Mouse (Mus musculus) limb, embryonic 13.5 days (tissue): ENCODE results near the gene Per1. TPM values are rescaled to one million over a fixed set of nuclear protein-coding genes. Genes with fewer than 3 reads are reported as not detected.
"Not testable (repeated sequence)": the region's sequence is repeated elsewhere in the genome, so short reads cannot be mapped to it uniquely, and the experiment has no call there.

Experiments
- ATAC-seq: fragments of 200-750 bp; cut with Nextera tagmentation; 2 replicates; pipeline ENCODE4 v1.8.0; 2017; ENCODE audit warnings: low read depth, moderate number of reproducible peaks, moderate TSS enrichment; ENCODE audit not compliant: low FRiP score
- H3K27ac ChIP-seq: fragments of 300-500 bp; sonication (generic); 2 replicates; pipeline ENCODE4 v1.5.1; 2015; ENCODE audit warnings: inconsistent platforms, mild to moderate bottlenecking, moderate library complexity
- H3K27me3 ChIP-seq: fragments of 300-500 bp; sonication (generic); 2 replicates; pipeline ENCODE4 v1.6.1; 2015; ENCODE audit warnings: mild to moderate bottlenecking, inconsistent platforms
- H3K36me3 ChIP-seq: fragments of 300-500 bp; sonication (generic); 2 replicates; pipeline ENCODE4 v1.6.1; 2015; ENCODE audit warnings: inconsistent platforms, mild to moderate bottlenecking, moderate library complexity
- H3K4me1 ChIP-seq: fragments of 300-500 bp; sonication (generic); 2 replicates; pipeline ENCODE4 v1.6.1; 2015; ENCODE audit warnings: inconsistent platforms
- H3K4me2 ChIP-seq: fragments of 300-500 bp; sonication (generic); replicated peaks from 2 replicates; pipeline ENCODE4 v1.6.1; 2015; ENCODE audit warnings: inconsistent platforms, mild to moderate bottlenecking, moderate library complexity
- H3K4me3 ChIP-seq: fragments of 300-500 bp; sonication (generic); 2 replicates; pipeline ENCODE4 v1.5.1; 2015; ENCODE audit warnings: moderate library complexity, mild to moderate bottlenecking, inconsistent platforms
- H3K9ac ChIP-seq: fragments of 300-500 bp; sonication (generic); 2 replicates; pipeline ENCODE4 v1.6.1; 2015; ENCODE audit warnings: mild to moderate bottlenecking, inconsistent platforms
- H3K9me3 ChIP-seq: fragments of 300-500 bp; sonication (generic); 2 replicates; pipeline ENCODE4 v1.6.1; 2016; ENCODE audit warnings: inconsistent platforms
- WGBS: fragments of 180-500 bp; shearing (Covaris S2); methylation state at CpG from one replicate; pipeline ENCODE4 v1.1.7; 2015; 5-methylcytosine and 5-hydroxymethylcytosine counted together
- polyA plus RNA-seq: library from polyadenylated mRNA; unstranded; fragments of >200 nt; fragmentation: Nextera tagmentation; extraction: Ambion mirVana; gene quantifications from 2 replicates; pipeline ENCODE4 v1.2.1, GENCODE M21; 2015

Gene Per1
- polyA plus RNA-seq, 1 experiment from 2014 or later, result 12.0 TPM

GRCm38 (mm10) chr11:69088856-69089615, 6.0 kb upstream of the Per1 start:
- H3K4me3 ChIP-seq, result peak overlapping the region; percentile 95
- peak overlapping the region; percentile 87; the same call in 1 of the 2 replicates for H3K27ac ChIP-seq
- no peaks in the 10 kb centered on the region for H3K9me3 ChIP-seq
- H3K27me3 ChIP-seq, result no peaks in the 10 kb centered on the region
- ATAC-seq, result peak; percentile 19; the same call in 1 of the 2 replicates
- peak overlapping the region; percentile 97 for H3K4me2 ChIP-seq
- H3K36me3 ChIP-seq, result peaks cover 34% of the 10 kb centered on the region
- 12% methylated on average over 25 of the region's 25 CpGs for WGBS
- H3K9ac ChIP-seq, result peak overlapping the region; percentile 100
- peaks cover 34% of the 10 kb centered on the region for H3K4me1 ChIP-seq

- Histone ChIP-seq H3K27ac (no peak overlapping the region), H3K4me2 (peak overlapping the region; percentile 97), H3K9me3 (no peaks in the 10 kb centered on the region), H3K4me3 (peak overlapping the region; percentile 95), H3K27me3 (no peaks in the 10 kb centered on the region), H3K4me1 (peaks cover 38% of the 10 kb centered on the region), H3K36me3 (peaks cover 34% of the 10 kb centered on the region), H3K9ac (peak overlapping the region; percentile 100)
- no peak for ATAC-seq
- 83% methylated on average over 12 of the region's 12 CpGs for WGBS
These were observed 5.3 kb upstream of the Per1 start for GRCm38 (mm10) chr11:69089616-69090290.

- Histone ChIP-seq H3K27ac (no peak overlapping the region), H3K9me3 (no peaks in the 10 kb centered on the region), H3K9ac (peak overlapping the region; percentile 43; the same call in 1 of the 2 replicates), H3K4me3 (peak overlapping the region; percentile 95), H3K4me1 (peaks cover 38% of the 10 kb centered on the region), H3K27me3 (no peaks in the 10 kb centered on the region), H3K36me3 (peaks cover 34% of the 10 kb centered on the region), H3K4me2 (peak overlapping the region; percentile 97)
- no peak for ATAC-seq
- 59% methylated on average over 6 of the region's 6 CpGs for WGBS
These were observed 4.7 kb upstream of the Per1 start for GRCm38 (mm10) chr11:69090367-69090766.

GRCm38 (mm10) chr11:69091566-69092385, 3.2 kb upstream of the Per1 start:
- ATAC-seq, result no peak
- Histone ChIP-seq H3K9ac (peak overlapping the region; percentile 31; the same call in 1 of the 2 replicates), H3K27ac (0 out of 2 replicates have a peak overlapping the region, but pooled peaks have one; percentile 3), H3K4me1 (peaks cover 52% of the 10 kb centered on the region), H3K4me2 (no peak overlapping the region), H3K9me3 (no peaks in the 10 kb centered on the region), H3K27me3 (no peaks in the 10 kb centered on the region), H3K4me3 (no peak overlapping the region), H3K36me3 (peaks cover 34% of the 10 kb centered on the region)
- 66% methylated on average over 7 of the region's 7 CpGs for WGBS

GRCm38 (mm10) chr11:69092386-69092751, 2.6 kb upstream of the Per1 start:
- ATAC-seq, result no peak
- H3K9ac ChIP-seq, result no peak overlapping the region
- WGBS, result 6% methylated on average over 3 of the region's 3 CpGs
- peaks cover 34% of the 10 kb centered on the region for H3K36me3 ChIP-seq
- H3K4me2 ChIP-seq, result no peak overlapping the region
- no peaks in the 10 kb centered on the region for H3K27me3 ChIP-seq
- H3K27ac ChIP-seq, result no peak overlapping the region
- peaks cover 51% of the 10 kb centered on the region for H3K4me1 ChIP-seq
- H3K9me3 ChIP-seq, result no peaks in the 10 kb centered on the region
- H3K4me3 ChIP-seq, result no peak overlapping the region

GRCm38 (mm10) chr11:69092871-69093270, 2.1 kb upstream of the Per1 start:
- 90% methylated on average over 4 of the region's 4 CpGs for WGBS
- no peaks in the 10 kb centered on the region for H3K9me3 ChIP-seq
- ATAC-seq, result no peak
- peaks cover 51% of the 10 kb centered on the region for H3K4me1 ChIP-seq
- H3K9ac ChIP-seq, result no peak overlapping the region
- H3K27me3 ChIP-seq, result no peaks in the 10 kb centered on the region
- no peak overlapping the region for H3K4me3 ChIP-seq
- H3K36me3 ChIP-seq, result peaks cover 34% of the 10 kb centered on the region
- no peak overlapping the region for H3K4me2 ChIP-seq
- no peak overlapping the region for H3K27ac ChIP-seq

GRCm38 (mm10) chr11:69093856-69094255, 1.2 kb upstream of the Per1 start:
- H3K4me2 ChIP-seq, H3K9me3 ChIP-seq, H3K9ac ChIP-seq, H3K27me3 ChIP-seq, ATAC-seq, H3K4me3 ChIP-seq: not testable (repeated sequence)
- Histone ChIP-seq H3K36me3 (peaks cover 34% of the 10 kb centered on the region), H3K27ac (0 out of 2 replicates have a peak overlapping the region, but pooled peaks have one; percentile 77), H3K4me1 (peaks cover 58% of the 10 kb centered on the region)
- WGBS, result 89% methylated on average over 7 of the region's 7 CpGs

- H3K9me3 ChIP-seq, result no peaks in the 10 kb centered on the region
- ATAC-seq, result no peak
- peaks cover 23% of the 10 kb centered on the region for H3K36me3 ChIP-seq
- peak overlapping the region; percentile 69 for H3K4me3 ChIP-seq
- WGBS, result 2% methylated on average over 27 of the region's 27 CpGs
- H3K4me2 ChIP-seq, result peak overlapping the region; percentile 98
- H3K27ac ChIP-seq, result peak overlapping the region; percentile 92
- H3K9ac ChIP-seq, result peak overlapping the region; percentile 77
- H3K27me3 ChIP-seq, result no peaks in the 10 kb centered on the region
- peaks cover 57% of the 10 kb centered on the region for H3K4me1 ChIP-seq
These were observed 654 bp downstream of the Per1 start for GRCm38 (mm10) chr11:69095511-69096231.

GRCm38 (mm10) chr11:69096360-69096986, 1.5 kb downstream of the Per1 start:
- Histone ChIP-seq H3K4me2 (peak overlapping the region; percentile 98), H3K9ac (peak overlapping the region; percentile 77), H3K36me3 (peaks cover 23% of the 10 kb centered on the region), H3K4me3 (peak overlapping the region; percentile 69), H3K9me3 (no peaks in the 10 kb centered on the region), H3K27ac (peak overlapping the region; percentile 92), H3K4me1 (peaks cover 54% of the 10 kb centered on the region), H3K27me3 (no peaks in the 10 kb centered on the region)
- peak; percentile 3 for ATAC-seq
- 10% methylated on average over 9 of the region's 9 CpGs for WGBS

- H3K27me3 ChIP-seq, result no peaks in the 10 kb centered on the region
- H3K9me3 ChIP-seq, result no peaks in the 10 kb centered on the region
- H3K9ac ChIP-seq, result peak overlapping the region; percentile 58
- peak overlapping the region; percentile 92 for H3K27ac ChIP-seq
- peak overlapping the region; percentile 69 for H3K4me3 ChIP-seq
- 3% methylated on average over 29 of the region's 29 CpGs for WGBS
- peak overlapping the region; percentile 98 for H3K4me2 ChIP-seq
- ATAC-seq, result peak; percentile 34
- peaks cover 24% of the 10 kb centered on the region for H3K36me3 ChIP-seq
- H3K4me1 ChIP-seq, result peaks cover 54% of the 10 kb centered on the region
These were observed 2.2 kb downstream of the Per1 start for GRCm38 (mm10) chr11:69096987-69097900.
